Mouse (Mus musculus) spleen, adult 2 months (tissue): ENCODE data around the gene Dus1l.

Experiments used
- CTCF ChIP-seq: fragments of 200-500 bp; IDR thresholded peaks from 2 replicates; pipeline ENCODE4 v1.5.1; 2011; ENCODE audit warnings: mild to moderate bottlenecking, inconsistent platforms; ENCODE audit not compliant: insufficient read depth, insufficient read length, insufficient replicate concordance; ENCODE audit errors: extremely low read depth
- POLR2A ChIP-seq: fragments of 200-500 bp; IDR thresholded peaks from 2 replicates; pipeline ENCODE4 v1.6.1; 2011; ENCODE audit warnings: low read depth, low read length, inconsistent platforms

GRCm38 (mm10) chr11:120821076-120821922 lies 25.1 kb upstream of the Dus1l start:
- TF ChIP-seq CTCF: no peak
- TF ChIP-seq POLR2A: no peak
